Mouse (Mus musculus) CD4-positive, CD25-positive, alpha-beta regulatory T cell, adult 9 weeks (primary cell): ENCODE measurements around the gene Gm49318. TPM values are rescaled to one million over a fixed set of nuclear protein-coding genes. Genes with fewer than 3 reads are reported as not detected.

Experiments
- polyA plus RNA-seq: library from polyadenylated mRNA; unstranded; fragments of 100-300 nt; shearing (Covaris generic); gene quantifications from one replicate; pipeline ENCODE4 v1.2.1, GENCODE M21; 2017

Gm49318 gene
- not detected for polyA plus RNA-seq

GRCm38 (mm10) chr9:22070791-22071573, at the start of gene Gm49318, which contains the start of gene Zfp653:
Gm49318 (minus strand) TSS chr9:22071259.
Zfp653 (minus strand) TSS chr9:22071376.

GRCm38 (mm10) chr9:22116740-22117426, 45.8 kb upstream of the Gm49318 start, which contains the start of gene Elof1:
Elof1 (minus strand) TSS chr9:22117172.

GRCm38 (mm10) chr9:22098993-22099696, 28.1 kb upstream of the Gm49318 start, which contains the start of gene Cnn1:
Cnn1 (plus strand) TSS chr9:22099216.

GRCm38 (mm10) chr9:22085022-22085834, 14.2 kb upstream of the Gm49318 start, which contains the start of gene Ecsit:
Ecsit (minus strand) TSS chr9:22085438.

GRCm38 (mm10) chr9:22051958-22052254, 19.2 kb downstream of the Gm49318 start, which contains the start of gene Elavl3:
Elavl3 (minus strand) TSS chr9:22052023.

GRCm38 (mm10) chr9:22002194-22003162, 68.6 kb downstream of the Gm49318 start, which contains the start of the genes Ccdc151 and Prkcsh:
Ccdc151 (minus strand) TSS chr9:22002634.
Prkcsh (plus strand) TSS chr9:22002806.

GRCm38 (mm10) chr9:21989230-21990110, 81.6 kb downstream of the Gm49318 start, which contains the start of gene Rgl3:
Rgl3 (minus strand) TSS chr9:21989446.

Other genes starting within 250 kb of the Gm49318 start
- gene Angptl8, start 235.7 kb downstream of the Gm49318 start, polyA plus RNA-seq: not detected
- gene Dock6, start 218.6 kb downstream of the Gm49318 start, polyA plus RNA-seq: 3.3 TPM
- 13.6 TPM for gene Rab3d, start 153.1 kb downstream of the Gm49318 start, polyA plus RNA-seq
- gene Ccdc159, start 143.8 kb downstream of the Gm49318 start, polyA plus RNA-seq: 0.25 TPM
- 4.0 TPM for gene Tmem205, start 143.7 kb downstream of the Gm49318 start, polyA plus RNA-seq
- 1.1 TPM for gene Plppr2, start 134.2 kb downstream of the Gm49318 start, polyA plus RNA-seq
- 6.5 TPM for gene Swsap1, start 115.5 kb downstream of the Gm49318 start, polyA plus RNA-seq
- 0.51 TPM for gene Epor, start 107.8 kb downstream of the Gm49318 start, polyA plus RNA-seq
- not detected for gene Rgl3, start 81.8 kb downstream of the Gm49318 start, polyA plus RNA-seq
- gene Ccdc151, start 68.6 kb downstream of the Gm49318 start, polyA plus RNA-seq: not detected
- 101 TPM for gene Prkcsh, start 68.5 kb downstream of the Gm49318 start, polyA plus RNA-seq
- not detected for gene Elavl3, start 19.2 kb downstream of the Gm49318 start, polyA plus RNA-seq
- gene Zfp653, start 117 bp upstream of the Gm49318 start, polyA plus RNA-seq: 5.5 TPM
- gene Ecsit, start 14.2 kb upstream of the Gm49318 start, polyA plus RNA-seq: 58.0 TPM
- not detected for gene Cnn1, start 28.0 kb upstream of the Gm49318 start, polyA plus RNA-seq
- 103 TPM for gene Elof1, start 45.9 kb upstream of the Gm49318 start, polyA plus RNA-seq
- gene Acp5, start 64.5 kb upstream of the Gm49318 start, polyA plus RNA-seq: 342 TPM
- 54.8 TPM for gene Pigyl, start 85.6 kb upstream of the Gm49318 start, polyA plus RNA-seq
- not detected for gene Zfp872, start 116.8 kb upstream of the Gm49318 start, polyA plus RNA-seq
- 60.9 TPM for gene Zfp809, start 154.5 kb upstream of the Gm49318 start, polyA plus RNA-seq
- gene Zfp599, start 188.6 kb upstream of the Gm49318 start, polyA plus RNA-seq: 5.9 TPM
- gene Zfp810, start 236.4 kb upstream of the Gm49318 start, polyA plus RNA-seq: 16.1 TPM